Mouse (Mus musculus) kidney, adult 2 months (tissue): ENCODE results near the gene Prkg1. TPM values are rescaled to one million over a fixed set of nuclear protein-coding genes. Genes with fewer than 3 reads are reported as not detected.
A peak's percentile ranks its signal among the peaks of the same experiment; 100 is the strongest.

Experiments
- DNase-seq: peaks from one replicate; pipeline ENCODE4 v3.0.0; 2021
- H3K27ac ChIP-seq: fragments of 200-500 bp; 2 replicates; pipeline ENCODE4 v1.5.1; 2012; ENCODE audit warnings: low read depth, low read length, control low read depth, inconsistent platforms; ENCODE audit not compliant: insufficient read depth
- H3K27me3 ChIP-seq: fragments of 200-500 bp; replicated peaks from 2 replicates; pipeline ENCODE4 v1.6.1; 2012; ENCODE audit warnings: mild to moderate bottlenecking, moderate library complexity, low read length, inconsistent platforms; ENCODE audit not compliant: control insufficient read depth, insufficient read depth
- H3K36me3 ChIP-seq: fragments of 200-500 bp; 2 replicates; pipeline ENCODE4 v1.6.1; 2012; ENCODE audit warnings: mild to moderate bottlenecking, moderate library complexity, low read length, inconsistent platforms; ENCODE audit not compliant: control insufficient read depth, insufficient read depth
- H3K4me1 ChIP-seq: fragments of 200-500 bp; 2 replicates; pipeline ENCODE4 v1.6.1; 2011; ENCODE audit warnings: low read length; ENCODE audit not compliant: control insufficient read depth, insufficient read depth
- H3K4me3 ChIP-seq: fragments of 200-500 bp; 2 replicates; pipeline ENCODE4 v1.5.1; 2011; ENCODE audit warnings: mild to moderate bottlenecking, low read depth, low read length, control low read depth; ENCODE audit not compliant: insufficient read depth
- CTCF ChIP-seq: fragments of 200-500 bp; conservative IDR thresholded peaks from 2 replicates; pipeline ENCODE4 v1.5.1; 2011; ENCODE audit warnings: low read depth, mild to moderate bottlenecking, control low read depth, low read length, moderate library complexity, mixed read lengths; ENCODE audit not compliant: insufficient read depth, insufficient read length
- POLR2A ChIP-seq: fragments of 200-500 bp; IDR thresholded peaks from one replicate; pipeline ENCODE4 v1.6.1; 2011; ENCODE audit warnings: low read depth, low read length, control low read depth
- WGBS: fragments of 180-500 bp; shearing (Covaris S2); methylation state at CpG from one replicate; pipeline ENCODE4 v1.1.7; 2018; 5-methylcytosine and 5-hydroxymethylcytosine counted together
- polyA plus RNA-seq: library from polyadenylated mRNA; depleted of rRNA; stranded (reverse); fragments of >200 nt; gene quantifications from 2 replicates; pipeline ENCODE4 v1.2.3, GENCODE M21; 2012

Prkg1 gene
- polyA plus RNA-seq, 1 experiment = 1.7 TPM

DNA sequence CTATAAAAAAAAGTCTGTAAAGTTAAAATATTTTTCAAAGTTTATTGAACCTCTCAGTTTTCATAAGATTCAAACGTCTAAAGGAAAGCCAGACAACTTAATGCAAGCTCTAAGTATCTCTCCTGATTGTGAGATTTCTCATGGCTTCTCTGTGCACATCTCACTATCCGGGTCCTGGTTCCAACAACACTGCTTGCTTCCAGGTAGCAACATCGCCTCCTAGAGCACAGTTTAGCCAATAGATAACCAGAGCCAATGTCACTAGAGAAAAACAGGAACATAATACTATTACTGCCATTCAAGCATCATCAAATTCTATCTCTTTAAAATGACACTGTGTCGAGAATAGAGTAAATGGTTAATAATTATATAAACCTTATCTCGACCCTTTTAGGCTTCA, 86.5 kb downstream of the Prkg1 start:
- no peaks in the 10 kb centered on the region for H3K36me3 ChIP-seq
- TF ChIP-seq CTCF (no peak; the same call in 1 of the 2 replicates), POLR2A (no peak)
- no peak overlapping the region for H3K4me3 ChIP-seq
- 44% methylated on average over 5 of the region's 5 CpGs for WGBS
- no peak overlapping the region for H3K27ac ChIP-seq
- no peaks in the 10 kb centered on the region for H3K4me1 ChIP-seq
- peak; percentile 21 for DNase-seq
- H3K27me3 ChIP-seq = no peaks in the 10 kb centered on the region

DNA sequence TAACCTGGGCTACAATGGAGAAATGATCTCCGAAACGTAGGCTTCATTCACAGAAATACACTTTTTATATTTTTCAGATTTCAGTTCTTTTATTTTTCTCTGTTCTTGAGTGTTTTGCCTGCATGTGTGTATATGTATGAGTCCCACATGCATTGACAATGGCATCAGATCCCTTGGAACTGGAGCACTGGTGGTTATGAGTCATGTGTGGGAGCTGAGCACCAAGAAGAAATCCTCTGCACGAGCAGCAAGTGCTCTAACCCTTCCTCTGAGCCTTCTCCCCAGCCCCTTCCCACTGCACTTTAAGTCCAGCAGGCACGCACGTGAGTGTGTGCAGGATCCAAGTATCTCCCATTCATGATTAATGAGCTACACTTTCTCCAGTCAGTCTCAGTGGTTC, 93.1 kb downstream of the Prkg1 start:
- TF ChIP-seq CTCF (no peak), POLR2A (no peak)
- Histone ChIP-seq H3K27me3 (no peaks in the 10 kb centered on the region), H3K27ac (no peak overlapping the region), H3K4me1 (no peaks in the 10 kb centered on the region), H3K36me3 (no peaks in the 10 kb centered on the region), H3K4me3 (no peak overlapping the region)
- DNase-seq = no peak
- WGBS = 75% methylated on average over 5 of the region's 5 CpGs

DNA sequence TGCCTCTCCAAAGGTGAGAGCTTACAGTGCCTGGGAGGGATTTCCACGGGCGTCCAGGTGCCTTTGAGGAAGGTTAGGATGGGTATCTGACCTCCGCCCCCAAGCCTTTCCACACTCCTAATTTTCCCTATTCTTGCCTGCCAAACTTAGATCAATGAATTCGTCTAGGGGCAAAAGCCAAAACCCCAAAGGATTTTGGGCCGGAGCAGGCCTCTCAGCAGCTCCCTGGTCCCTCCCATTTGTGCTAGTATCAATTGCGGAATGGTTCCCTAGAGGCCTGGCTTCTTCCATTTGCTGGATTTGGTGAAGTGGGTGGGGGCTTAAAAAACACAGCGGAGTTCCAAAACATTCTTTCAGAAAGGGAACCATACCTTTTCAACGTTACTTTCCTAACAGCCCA, 99.8 kb downstream of the Prkg1 start:
- H3K4me3 ChIP-seq = peak overlapping the region; percentile 75
- H3K27ac ChIP-seq = no peak overlapping the region
- TF ChIP-seq CTCF (no peak), POLR2A (no peak)
- 0 out of 2 replicates have a peak, but pooled peaks cover 2% of the 10 kb centered on the region for H3K27me3 ChIP-seq
- no peak for DNase-seq
- H3K4me1 ChIP-seq = no peaks in the 10 kb centered on the region
- no peaks in the 10 kb centered on the region for H3K36me3 ChIP-seq
- 27% methylated on average over 8 of the region's 8 CpGs for WGBS

DNA sequence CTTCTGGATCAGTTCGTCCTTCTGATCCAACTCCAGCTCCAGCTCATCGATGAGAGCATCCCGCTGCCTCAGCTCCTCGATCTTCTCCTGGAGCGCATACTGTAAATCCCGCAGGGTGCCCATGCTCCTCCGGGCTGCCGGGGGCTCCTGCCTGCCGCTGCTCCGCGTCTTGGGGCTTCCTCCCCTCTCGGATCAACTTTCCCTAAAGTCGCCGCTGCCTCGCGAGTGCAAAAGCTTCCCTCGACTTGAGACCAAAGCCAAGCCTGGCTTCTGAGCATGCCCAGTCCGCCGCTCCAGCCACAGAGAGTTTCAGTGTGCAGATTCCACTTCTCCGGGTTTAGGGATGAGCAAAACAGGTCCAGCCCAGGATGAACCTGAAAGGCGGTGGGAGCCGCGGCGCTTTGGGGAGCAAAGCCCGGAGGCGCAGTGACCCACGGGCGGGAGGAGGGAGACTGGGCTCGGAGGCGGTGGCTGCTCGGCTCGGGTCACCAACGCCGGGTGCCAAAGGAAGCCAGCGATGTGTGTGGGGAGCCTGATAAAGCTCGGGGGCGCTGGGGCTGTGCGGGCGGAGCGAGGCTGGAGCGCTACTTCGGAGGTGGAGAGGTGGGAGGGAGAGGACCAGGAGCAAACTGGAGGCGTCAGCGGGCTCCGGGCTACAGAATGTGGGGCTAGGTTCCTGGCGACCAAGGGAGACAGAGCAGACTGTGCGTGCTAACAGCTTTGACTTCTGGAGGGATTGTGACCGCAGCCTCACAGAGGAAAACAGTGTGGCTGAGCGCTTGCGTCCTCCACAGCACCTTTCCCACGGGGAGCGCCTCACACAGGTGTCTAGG, 100.5 kb downstream of the Prkg1 start:
- no peaks in the 10 kb centered on the region for H3K4me1 ChIP-seq
- 0 out of 2 replicates have a peak, but pooled peaks cover 2% of the 10 kb centered on the region for H3K27me3 ChIP-seq
- peak overlapping the region; percentile 75 for H3K4me3 ChIP-seq
- TF ChIP-seq POLR2A = no peak
- no peak for TF ChIP-seq CTCF
- peak; percentile 44 for DNase-seq
- no peak overlapping the region for H3K27ac ChIP-seq
- H3K36me3 ChIP-seq = no peaks in the 10 kb centered on the region
- WGBS = under 1% methylated on average over 52 of the region's 52 CpGs

DNA sequence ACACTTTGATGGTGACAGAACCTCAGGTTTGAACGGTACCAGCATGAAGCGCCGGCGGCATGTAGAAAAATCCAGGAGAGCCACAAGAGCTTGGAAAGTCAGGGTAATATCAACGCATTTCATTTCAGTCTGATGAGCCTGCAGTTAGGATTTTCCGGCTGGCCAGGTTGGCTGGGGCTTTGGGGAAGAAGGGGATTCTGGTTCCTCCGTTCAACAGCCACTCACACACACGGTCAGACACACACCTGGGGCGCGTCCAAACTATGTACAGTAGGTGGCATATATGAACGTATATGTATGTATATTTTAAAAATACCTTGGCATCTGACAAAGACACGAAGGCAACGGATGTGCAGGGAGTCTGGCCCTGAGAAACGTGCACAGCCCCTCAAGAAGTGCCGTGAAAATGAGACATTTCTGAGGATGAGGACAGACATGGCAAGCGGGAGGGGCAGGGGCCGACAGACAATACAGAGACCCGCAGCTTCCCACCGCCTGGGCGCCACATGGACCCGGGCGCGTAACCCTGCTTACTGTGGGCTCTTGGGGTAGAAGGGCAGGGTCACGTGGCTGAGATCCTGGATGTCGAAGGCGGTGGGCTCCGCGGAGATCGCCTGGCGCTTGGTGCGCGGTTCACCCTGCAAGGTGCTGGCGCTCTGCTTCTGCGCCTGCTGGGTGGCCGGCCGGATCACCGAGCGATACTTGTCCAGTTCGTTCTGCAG, 101.2 kb downstream of the Prkg1 start:
- no peak overlapping the region for H3K27ac ChIP-seq
- 11% methylated on average over 39 of the region's 39 CpGs for WGBS
- DNase-seq = peak; percentile 6

DNA sequence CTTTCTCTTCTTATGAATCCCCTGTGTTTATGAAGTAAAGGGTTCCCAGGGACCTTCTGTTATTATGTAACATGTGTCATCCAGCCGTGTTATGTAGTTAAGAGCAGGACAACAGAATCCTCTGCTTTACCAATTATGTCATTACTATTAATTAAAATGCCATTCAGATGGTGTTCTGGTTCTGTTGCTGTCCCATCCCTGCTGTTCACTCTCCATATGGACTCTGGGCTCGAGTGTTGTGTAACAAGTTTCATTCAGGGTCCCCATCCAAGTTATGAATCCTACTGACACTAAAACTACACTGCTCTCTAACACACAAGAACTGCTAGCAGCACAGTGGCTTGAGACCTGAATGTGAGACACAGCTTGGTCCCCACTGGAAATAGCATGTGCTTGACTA, 102.0 kb downstream of the Prkg1 start:
- TF ChIP-seq CTCF = no peak
- no peak for TF ChIP-seq POLR2A
- Histone ChIP-seq H3K27me3 (0 out of 2 replicates have a peak, but pooled peaks cover 2% of the 10 kb centered on the region), H3K36me3 (no peaks in the 10 kb centered on the region), H3K4me1 (no peaks in the 10 kb centered on the region), H3K27ac (no peak overlapping the region), H3K4me3 (peak overlapping the region; percentile 39; the same call in 1 of the 2 replicates)
- no peak for DNase-seq
- WGBS = 62% methylated on average over 2 of the region's 2 CpGs

More for the DNA sequence above, 101.2 kb downstream of the Prkg1 start:
- no peaks in the 10 kb centered on the region for H3K4me1 ChIP-seq
- H3K4me3 ChIP-seq = peak overlapping the region; percentile 75
- no peaks in the 10 kb centered on the region for H3K36me3 ChIP-seq
- TF ChIP-seq CTCF (no peak), POLR2A (no peak)
- H3K27me3 ChIP-seq = 0 out of 2 replicates have a peak, but pooled peaks cover 2% of the 10 kb centered on the region
